Mouse (Mus musculus) skeletal muscle tissue, adult 2 months (tissue): Measurements from ENCODE around the gene Mfsd14a.
"Not testable (repeated sequence)": the region's sequence is repeated elsewhere in the genome, so short reads cannot be mapped to it uniquely, and the experiment has no call there.

Source experiments
- DNase-seq: peaks from one replicate; pipeline ENCODE4 v3.0.0-alpha.2; 2012; ENCODE audit warnings: low read depth, low spot score

Mfsd14a gene

DNA sequence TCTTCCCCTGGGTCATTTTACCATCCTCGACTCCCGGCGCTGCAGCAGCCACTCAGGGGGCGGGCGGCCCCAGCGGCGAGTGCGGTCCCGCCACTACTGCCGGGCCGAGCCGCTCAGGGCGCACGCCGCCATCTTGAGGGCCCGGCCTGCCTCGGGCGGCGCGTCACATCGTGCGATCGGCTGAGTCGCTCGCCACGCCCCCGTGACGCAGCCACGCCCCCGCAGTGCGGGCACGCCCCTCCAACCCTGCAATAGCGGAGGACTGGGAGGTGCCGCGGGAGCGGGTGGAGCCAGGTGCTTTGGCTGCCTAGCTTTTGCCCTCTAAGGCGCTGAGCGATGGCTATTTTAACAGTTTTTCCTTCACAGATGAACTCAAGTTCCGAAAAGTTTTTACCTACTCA, at the start of gene Mfsd14a:
Mfsd14a (minus strand) TSS at position 215 of the 401 bp plus-strand sequence.
- DNase-seq: peak; percentile 93

DNA sequence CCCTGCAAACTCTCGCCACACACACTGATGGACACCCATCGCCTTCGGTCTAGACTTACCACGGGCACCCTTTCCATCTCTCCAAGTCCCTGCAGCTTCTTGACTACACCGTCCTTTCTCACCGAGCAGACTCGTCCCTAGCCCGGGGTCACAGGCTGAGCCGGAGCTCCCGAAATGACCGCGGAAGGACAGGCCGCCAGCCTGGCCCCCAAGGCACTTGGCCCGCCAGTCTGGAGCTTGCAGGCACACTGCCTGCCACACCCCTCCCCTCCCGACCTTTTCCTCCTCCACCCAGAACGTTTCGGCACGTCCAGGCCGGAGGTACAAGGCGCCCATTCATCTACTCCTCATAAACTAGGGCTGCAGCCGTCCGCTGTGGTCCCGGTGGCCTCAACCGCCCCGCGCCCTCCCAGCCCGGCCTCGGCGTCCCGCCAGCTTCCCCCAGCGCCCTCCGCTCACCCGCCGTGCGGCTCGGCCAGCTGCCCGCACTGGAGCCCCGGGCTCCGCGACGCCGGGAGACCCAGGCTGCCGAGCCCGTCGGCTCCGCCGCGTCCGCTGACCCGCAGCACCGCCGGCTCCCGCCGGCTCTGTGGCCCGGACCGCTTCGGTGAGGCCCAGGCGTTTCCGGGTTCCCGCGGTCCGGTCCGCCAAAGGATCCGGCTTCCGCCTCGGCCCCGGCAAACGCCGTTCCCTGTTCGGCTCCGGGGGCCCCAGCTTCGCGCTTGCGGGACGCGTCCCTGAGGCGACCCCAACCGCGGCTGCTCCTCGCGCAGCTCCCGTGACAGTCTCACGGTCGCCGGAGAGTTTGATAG, 49.4 kb upstream of the Mfsd14a start:
- peak; percentile 36 for DNase-seq

DNA sequence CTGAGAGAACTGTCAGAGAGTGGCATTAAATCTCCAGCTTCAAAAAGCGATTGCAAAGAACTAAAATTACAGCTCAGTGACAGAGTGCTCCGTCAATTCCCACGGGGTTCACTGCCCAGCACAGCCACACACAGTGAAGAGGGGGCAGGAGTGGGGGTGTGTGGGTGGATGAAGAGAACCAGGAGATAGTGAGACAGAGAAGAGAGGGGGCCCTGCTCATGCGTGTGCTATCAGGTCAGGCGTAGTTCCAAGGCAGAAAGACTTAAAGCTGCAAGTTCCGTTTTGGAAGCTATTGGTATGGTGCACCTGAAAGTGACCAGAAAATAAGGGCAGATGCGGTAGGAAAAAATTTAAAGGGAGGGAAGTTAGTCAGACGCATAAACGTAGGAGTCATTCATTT, 48.5 kb upstream of the Mfsd14a start:
- no peak for DNase-seq

DNA sequence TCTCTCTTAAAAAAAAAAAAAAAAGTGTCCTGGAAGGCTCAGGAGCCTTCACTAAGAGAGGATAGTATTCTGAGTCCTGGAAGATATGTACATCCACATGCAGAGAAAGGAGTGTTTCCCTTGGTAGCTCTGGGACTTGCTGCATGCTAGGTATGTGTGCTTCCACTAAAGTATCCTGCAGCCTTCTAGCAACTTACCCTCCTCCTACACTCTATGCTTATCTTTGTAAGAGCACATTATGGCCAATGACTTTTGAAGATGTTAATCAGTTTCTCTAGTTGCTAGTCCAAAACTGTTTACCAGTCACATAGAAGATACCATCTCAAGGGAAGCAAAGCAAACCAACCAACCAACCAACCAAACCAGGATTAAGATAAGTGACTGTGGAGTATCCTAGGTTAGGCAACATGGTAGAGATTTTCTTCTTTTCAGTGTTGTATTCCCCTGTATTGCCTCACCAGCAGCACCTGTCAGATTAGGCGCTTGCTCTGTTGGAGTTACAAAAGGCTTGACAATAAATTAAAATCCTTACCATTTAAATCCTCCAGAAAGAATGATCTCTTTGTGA, 43.2 kb upstream of the Mfsd14a start:
- DNase-seq: no peak

DNA sequence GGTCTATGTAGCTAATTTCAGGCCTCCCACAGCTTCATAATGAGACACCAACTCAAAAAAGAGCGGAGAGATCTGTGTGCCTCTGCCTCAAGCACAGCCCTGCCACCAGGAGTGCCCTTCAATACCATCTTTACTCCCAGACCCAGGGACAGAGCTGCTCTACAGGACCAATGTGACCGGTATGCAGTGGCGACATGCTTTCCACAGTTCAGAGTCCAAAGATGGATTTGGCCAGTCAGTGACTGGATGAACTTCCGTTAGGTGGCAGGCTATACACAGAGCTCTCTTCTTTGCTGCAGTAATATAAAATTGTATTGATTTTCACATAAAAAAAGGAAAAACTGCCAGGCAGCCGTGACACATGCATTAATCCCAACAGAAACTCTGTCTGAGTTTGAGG, 41.4 kb upstream of the Mfsd14a start:
- DNase-seq: no peak

DNA sequence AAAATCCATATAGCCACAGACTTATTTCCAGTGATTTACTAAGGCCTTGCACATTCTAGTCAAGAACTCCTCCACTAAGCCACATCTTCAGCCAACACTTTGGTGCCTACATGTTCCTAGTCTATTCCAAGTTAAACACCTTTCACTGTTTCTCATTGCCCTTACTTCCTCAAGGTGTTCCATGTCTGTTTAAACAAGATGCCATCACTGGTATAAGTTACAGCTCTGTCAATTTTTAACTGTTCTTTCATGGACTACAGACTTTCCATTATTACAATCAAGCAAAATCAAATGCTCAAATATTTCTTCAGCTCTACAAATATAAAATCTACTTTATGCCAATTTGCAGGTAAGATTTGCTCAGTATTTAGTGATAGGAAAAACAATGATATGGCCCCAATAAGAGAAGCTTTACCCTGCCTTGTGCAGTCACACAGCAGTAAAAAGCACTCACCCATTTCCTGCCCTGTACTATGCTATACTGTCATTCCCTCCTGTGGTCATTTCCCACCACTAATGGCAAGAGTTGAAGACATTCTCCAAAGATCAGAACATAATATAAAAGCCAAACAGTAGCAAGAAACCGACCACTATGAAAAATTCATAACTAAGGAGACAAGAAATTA, 40.3 kb upstream of the Mfsd14a start:
- DNase-seq: no peak

DNA sequence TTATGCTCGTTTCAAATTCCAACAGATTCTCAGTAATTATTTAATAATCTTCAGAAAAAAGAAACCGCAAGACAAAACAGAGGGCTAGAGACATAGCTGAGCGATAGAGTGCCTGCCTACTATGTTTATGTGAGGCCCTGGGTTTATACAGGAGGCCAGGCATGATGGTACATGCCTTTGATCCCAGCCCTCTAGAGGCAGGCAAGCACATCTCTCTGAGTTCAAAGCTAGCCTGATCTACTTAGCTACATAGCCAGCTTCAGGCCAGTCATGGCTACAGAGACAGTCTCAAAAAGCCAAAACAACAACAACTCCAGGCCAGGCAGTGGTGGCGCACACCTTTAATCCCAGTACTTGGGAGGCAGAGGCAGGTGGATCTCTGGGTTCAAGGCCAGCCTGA, 39.1 kb upstream of the Mfsd14a start:
- no peak for DNase-seq

DNA sequence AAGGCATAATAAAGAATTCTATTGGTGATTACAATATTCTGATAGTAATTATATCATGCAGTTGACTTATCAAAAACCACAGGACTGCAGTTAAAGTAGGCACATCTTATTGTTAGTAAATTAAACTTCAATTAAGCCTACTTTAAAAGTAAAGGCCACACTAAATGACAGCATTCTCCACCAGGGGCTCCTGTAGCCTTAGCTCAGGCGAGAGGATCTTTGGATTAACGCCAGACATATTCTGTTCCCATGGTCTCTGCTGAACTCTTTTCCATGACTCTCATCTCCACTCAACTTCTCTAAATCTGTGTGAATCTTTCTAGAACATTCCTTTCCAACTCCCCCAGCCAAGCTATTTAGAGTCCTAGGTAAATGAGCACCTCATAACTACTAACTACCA, 36.3 kb upstream of the Mfsd14a start:
- DNase-seq: peak; percentile 18

DNA sequence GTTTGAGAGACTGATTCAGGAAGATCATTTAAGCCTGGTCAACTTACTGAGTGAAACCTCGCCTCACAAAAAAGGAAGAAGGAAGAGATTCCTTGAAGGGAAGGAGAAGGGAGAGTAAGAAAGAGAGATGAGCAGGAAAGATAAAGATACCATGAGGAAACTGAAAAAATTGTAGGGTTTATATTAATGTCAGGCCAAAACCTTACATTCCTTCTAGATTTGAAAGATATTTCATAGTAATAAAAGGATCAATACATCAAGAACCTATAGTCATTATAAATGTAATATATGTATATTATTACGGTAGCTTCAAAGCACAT, 33.1 kb upstream of the Mfsd14a start:
- no peak for DNase-seq

DNA sequence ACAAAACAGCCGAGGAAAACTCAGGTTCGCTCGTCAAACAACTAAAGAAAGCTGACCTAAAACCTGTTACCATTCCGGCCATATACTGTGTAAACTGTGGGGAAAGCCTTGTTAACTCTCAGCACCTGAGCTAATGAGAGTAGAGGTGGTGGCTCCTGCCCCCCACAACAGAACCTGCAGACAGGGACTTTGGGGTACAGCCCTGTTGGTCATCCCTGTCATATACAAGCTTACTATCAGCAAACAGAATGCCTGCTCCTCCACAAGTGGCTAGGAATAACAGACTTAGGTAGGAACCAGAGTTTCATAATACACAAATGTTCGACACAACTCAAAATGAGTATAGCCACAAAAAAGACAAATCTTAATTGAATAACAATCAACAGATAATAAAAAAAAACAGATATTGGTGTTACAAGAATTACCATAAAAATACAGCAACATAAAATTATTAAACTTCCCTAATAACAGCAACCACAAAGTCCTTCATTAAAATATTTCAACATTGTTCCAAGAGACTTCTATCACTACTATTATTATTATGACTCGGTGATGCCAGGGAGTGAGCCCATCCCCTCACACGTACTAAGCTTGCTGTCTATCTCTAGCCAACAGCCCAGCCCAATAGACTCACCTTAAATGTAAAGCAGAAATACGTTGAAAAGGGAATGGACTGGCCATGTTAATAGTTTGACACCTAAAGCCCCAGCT, 32.6 kb upstream of the Mfsd14a start:
- DNase-seq: no peak

DNA sequence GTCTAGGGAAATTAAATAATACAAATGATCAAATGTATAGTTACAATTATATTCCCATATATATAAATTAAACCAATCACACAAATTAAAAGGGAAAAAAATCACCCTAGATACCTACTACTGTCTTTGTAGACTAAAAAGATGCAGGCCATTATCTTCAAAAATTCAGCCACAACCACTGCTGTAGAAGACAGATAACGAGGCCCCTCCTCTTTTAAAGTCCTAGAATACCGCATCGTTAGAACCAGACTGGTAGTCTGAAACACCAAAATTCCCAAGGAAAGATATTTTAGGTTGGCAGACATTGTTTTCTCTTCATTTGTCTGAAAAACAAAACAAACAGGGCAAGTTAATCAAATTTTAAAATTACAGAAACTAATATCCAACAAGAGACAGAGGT, 31.8 kb upstream of the Mfsd14a start:
- DNase-seq: no peak

DNA sequence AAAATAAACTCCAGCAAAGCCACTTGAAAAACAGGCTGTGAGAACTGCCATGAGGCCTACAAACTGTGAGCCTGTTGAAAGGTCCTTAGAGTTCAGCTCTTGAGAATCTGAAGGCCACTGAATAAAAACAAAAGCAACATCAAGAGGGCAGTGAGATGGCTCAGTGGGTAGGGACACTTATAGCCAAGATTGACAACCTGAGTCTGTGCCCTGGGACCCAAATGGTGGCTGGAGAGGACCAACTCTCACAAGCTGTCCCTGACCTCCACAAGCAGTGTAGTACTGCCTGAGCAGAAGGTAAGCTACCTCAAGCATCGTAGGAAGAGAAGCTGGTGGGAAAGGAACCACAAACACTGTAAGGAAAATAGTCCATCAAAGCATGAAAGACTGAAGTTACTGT, 18.7 kb upstream of the Mfsd14a start, which contains the start of gene Gm43191:
Gm43191 (minus strand) TSS at position 101 of the 400 bp plus-strand sequence.
- DNase-seq: no peak

DNA sequence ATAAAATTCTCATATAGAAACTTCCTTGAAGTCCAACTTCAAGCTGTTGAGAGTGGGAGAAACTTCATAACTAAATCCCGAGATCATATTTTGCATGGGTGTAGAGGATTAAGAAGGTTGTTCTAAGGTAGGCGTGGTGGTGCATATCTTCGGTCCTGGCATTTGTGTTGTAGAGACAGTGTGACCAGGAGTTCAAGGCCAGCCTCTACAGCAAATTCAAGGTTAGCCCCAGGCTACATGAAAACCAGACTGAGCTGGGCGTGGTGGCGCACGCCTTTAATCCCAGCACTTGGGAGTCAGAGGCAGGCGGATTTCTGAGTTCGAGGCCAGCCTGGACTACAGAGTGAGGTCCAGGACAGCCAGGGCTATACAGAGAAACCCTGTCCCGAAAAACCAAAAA, 1.8 kb upstream of the Mfsd14a start:
- not testable (repeated sequence) for DNase-seq

DNA sequence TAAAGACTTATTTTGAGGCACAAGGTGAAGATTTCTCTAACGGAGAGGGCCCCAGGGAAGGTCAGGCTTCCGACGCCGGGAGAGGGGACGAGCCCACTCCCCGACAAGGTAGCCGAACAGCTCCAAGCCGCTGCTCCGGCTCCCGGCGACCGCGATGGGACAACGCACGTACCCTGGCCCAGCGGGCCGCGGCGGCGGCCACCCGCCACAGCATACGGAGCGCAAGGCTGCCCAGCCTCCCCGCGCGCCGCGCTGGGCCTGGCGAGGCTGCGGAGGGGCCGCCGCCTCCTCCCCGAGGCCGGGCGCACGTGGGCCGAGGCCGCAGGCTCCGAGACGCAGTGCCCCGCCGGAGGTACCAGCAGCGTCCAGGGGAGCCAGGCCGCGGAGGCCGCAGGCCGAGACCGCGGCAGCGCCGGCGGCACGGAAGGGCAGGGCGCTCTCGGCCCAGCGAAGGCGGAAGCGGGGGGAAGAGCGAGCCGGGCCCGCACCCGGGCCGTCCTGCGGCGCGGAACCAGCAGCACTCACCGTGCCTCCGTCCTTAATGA, 535 bp downstream of the Mfsd14a start:
- no peak for DNase-seq

DNA sequence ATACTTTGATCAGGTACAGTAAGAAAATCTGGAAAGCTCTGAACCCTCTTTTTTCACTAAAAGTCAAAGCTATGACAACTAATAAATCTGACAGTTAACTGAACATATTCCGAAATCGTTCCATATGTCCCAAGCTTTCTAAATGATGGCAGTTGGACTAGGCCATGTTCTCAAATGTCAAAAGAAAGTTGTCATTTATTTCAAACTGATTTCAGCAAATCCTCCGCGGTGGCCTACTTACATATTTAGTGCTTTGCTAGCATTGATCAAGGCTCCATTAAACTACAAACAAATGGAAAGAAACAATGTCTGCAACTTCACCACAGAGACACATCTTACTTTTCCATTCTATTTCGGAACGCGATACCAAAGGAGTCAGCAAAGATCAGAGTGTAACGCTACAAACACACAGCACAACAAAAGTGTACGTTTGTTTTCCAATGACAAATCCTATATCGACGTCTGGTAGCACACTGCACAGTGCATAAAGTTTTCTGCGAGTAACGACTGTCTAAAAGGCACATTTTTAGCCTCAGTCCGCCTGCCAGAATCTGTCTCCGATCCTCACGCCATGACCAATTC, 1.1 kb downstream of the Mfsd14a start:
- no peak for DNase-seq

DNA sequence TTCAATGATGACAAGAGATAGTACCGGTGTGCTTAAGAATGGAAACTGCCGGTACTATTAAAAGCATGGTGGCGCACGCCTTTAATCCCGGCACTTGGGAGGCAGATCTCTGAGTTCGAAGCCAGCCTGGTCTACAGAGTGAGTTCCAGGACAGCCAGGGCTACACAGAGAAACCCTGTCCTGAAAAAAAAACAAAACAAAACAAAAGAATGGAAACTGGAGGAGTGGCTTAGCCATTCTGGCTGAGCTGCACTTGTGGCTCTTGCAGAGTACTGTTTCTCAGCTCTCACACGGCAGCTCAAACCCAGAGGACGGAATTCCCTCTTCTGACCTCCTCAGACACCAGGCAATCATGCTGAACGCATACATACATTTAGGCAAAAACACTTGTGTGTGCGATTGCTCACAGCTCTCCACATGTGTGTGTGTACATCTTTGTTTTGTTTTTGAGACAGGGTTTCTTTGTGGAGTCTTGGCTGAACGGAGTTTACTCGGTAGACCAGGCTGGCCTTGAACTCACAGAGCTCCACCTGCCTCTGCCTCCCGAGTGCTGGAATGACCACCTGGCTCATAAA, 2.5 kb downstream of the Mfsd14a start:
- no peak for DNase-seq

DNA sequence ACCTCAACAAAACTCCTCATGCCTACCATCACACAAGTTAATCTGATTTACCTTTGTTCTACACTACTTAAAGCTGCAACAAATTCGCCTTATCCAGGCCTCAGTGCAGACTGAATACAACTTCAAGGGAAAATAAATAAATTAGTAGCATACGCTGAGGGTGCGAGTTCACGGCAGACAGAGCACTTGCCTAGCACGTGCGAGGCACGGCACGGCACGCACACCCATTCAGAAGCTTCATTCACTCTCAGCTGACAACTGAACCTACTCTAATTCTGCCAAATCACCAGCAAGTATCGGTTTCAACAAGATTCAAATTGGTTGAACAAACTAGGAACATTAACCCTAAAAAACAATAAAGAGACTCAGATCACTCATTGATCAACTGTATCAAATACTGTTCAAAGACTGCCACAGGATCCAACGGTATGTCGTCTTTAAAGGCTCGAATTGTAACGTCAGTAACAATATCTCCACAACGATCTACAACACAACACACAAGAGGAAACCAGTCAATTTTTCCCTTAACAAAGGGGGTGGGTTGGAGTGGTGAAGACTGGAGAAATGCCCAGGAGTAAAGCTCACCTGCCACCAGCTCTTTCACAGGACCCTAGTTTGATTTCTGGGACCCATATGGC, 3.4 kb downstream of the Mfsd14a start:
- DNase-seq: no peak

DNA sequence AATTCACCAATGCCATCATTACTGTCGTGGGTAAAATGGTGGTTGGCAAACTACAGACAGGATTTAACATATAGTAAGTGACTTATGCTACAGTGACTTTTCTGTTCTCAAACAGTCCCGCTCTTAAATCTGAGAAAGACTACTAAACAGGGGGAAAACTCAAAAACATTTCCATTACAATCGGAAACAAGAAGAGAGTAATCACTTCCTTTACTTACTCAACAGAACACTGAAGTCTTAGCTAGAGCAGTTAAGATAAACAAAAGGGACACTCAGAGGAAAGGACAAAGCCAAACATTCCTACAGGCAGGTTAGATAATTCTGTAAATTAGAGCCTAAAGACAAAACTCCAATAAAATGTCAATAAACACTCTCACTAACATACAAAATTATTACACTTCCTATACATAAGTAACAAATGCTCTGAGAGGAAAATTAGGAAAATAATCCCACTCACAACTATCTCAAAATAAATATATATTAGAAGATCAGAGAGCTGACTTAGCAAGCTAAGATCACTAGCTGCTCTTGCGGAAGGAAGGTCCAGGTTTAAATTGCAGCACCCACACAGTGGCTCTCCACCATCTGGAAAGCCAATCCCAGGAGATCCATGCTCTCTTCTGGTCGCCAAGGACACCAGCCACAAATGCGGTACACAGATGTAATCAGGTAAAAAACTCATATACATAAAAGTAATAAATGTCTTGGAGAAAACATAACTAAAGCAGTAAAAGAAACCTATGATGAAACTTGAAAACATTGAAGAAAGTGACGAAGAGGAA, 6.1 kb downstream of the Mfsd14a start:
- no peak for DNase-seq

DNA sequence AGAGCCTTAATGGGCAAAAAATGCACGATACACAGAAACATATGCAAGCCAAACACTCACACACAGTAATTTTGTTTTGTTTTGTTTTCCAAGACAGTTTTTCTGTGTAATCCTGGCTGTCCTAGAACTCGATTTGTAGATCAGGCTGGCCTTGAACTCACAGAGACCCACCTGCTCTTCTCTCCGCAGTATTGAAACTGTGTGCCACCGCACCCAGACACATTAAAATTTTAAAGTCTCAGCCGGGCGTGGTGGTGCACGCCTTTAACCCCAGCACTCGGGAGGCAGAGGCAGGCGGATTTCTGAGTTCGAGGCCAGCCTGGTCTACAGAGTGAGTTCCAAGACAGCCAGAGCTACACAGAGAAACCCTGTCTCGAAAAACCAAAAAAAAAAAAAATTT, 8.4 kb downstream of the Mfsd14a start:
- DNase-seq: not testable (repeated sequence)

DNA sequence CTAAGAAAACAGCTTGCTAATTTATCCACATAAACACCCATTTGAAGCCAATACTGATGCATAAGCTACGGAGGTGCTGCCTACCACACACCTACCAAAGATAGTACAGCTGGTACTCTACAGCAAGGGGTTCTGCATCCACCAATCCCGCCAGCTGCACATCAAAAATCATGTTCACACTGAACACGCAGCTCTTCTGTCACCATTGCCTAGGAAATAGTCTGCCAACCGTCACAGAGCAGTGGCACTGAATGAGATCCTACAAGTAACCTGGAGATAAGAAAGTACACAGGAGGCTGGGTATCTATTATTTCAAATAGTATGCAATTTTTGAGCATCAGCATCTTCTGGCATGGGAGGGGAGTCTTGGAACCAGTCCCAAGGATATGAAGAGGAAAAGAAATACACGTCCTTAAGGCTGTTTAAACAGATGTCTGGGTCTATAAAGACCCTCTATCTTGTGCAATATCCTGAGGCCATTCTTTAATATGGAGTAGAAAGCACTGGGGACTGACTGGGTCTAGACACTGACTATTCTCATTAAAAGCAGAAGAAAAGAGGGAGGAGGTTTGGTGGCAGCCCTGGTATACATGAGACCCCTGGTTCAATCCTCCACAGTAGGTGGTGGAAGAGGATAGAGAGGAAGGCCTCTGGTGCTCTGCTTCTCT, 9.1 kb downstream of the Mfsd14a start:
- no peak for DNase-seq
